Mouse (Mus musculus) cerebellum, adult 18-20 months (tissue): ENCODE results near the gene Glyr1.
A peak's percentile ranks its signal among the peaks of the same experiment; 100 is the strongest.

Experiments used
- DNase-seq, 2 experiments: peaks; one replicate each; pipeline ENCODE4 v3.0.0; 2021

Gene Glyr1

GRCm38 (mm10) chr16:5010371-5010935 is 39.2 kb downstream of the Glyr1 start:
- DNase-seq = no peak

GRCm38 (mm10) chr16:5008076-5008475 is 41.6 kb downstream of the Glyr1 start:
- no peak for DNase-seq

GRCm38 (mm10) chr16:5007492-5007891 is 42.2 kb downstream of the Glyr1 start:
- DNase-seq = no peak

GRCm38 (mm10) chr16:5007067-5007466 is 42.6 kb downstream of the Glyr1 start, which contains the start of gene Smim22:
Gene Smim22 (plus strand): TSS chr16:5007288.
- DNase-seq = no peak

GRCm38 (mm10) chr16:5000611-5001010 is 49.1 kb downstream of the Glyr1 start:
- no peak for DNase-seq

GRCm38 (mm10) chr16:4998984-4999383 is 50.7 kb downstream of the Glyr1 start:
- no peak for DNase-seq

GRCm38 (mm10) chr16:4997553-4997952 is 52.1 kb downstream of the Glyr1 start, which contains the start of gene Sept12:
Gene Sept12 (minus strand): TSS chr16:4997852.
- no peak for DNase-seq

- no peak for DNase-seq
These were observed 56.4 kb downstream of the Glyr1 start for GRCm38 (mm10) chr16:4993276-4993675.

- DNase-seq = no peak
These were observed 64.9 kb downstream of the Glyr1 start for GRCm38 (mm10) chr16:4984717-4985116.

GRCm38 (mm10) chr16:4979755-4980380 is 69.8 kb downstream of the Glyr1 start:
- DNase-seq = peak; percentile 33 to 51

GRCm38 (mm10) chr16:4978275-4979051 is 71.2 kb downstream of the Glyr1 start:
- no peak for DNase-seq

- DNase-seq = peak; percentile 74
These were observed 73.5 kb downstream of the Glyr1 start for GRCm38 (mm10) chr16:4976180-4976579.

- DNase-seq = peak; percentile 57 to 73
These were observed 75.1 kb downstream of the Glyr1 start for GRCm38 (mm10) chr16:4974521-4974920.

- DNase-seq = no peak
These were observed 78.0 kb downstream of the Glyr1 start for GRCm38 (mm10) chr16:4971626-4972025.

GRCm38 (mm10) chr16:4969055-4969843 is 80.4 kb downstream of the Glyr1 start:
- DNase-seq = no peak

GRCm38 (mm10) chr16:4968426-4968825 is 81.2 kb downstream of the Glyr1 start:
- no peak for DNase-seq

- DNase-seq = peak; percentile 46 to 56
These were observed 84.1 kb downstream of the Glyr1 start for GRCm38 (mm10) chr16:4965392-4966129.

GRCm38 (mm10) chr16:4964731-4965391 is 84.8 kb downstream of the Glyr1 start:
- DNase-seq = peak in 1 of 2 experiments; percentile 30
